Mouse (Mus musculus) ES-CJ7 (cell line): Measurements from ENCODE around the gene Sccpdh.
"Not testable (repeated sequence)": the region's sequence is repeated elsewhere in the genome, so short reads cannot be mapped to it uniquely, and the experiment has no call there.

Source experiments
- DNase-seq: peaks from one replicate; pipeline ENCODE4 v3.0.0; 2011; ENCODE audit warnings: low read depth, low spot score

The Sccpdh gene

GRCm38 (mm10) chr1:179668836-179669537, 977 bp downstream of the Sccpdh start:
- peak; percentile 20 for DNase-seq

GRCm38 (mm10) chr1:179674355-179674754, 6.3 kb downstream of the Sccpdh start:
- no peak for DNase-seq

- DNase-seq: peak; percentile 82
These were observed 9.0 kb downstream of the Sccpdh start for GRCm38 (mm10) chr1:179677031-179677430.

GRCm38 (mm10) chr1:179679326-179679725, 11.3 kb downstream of the Sccpdh start:
- DNase-seq: no peak

GRCm38 (mm10) chr1:179682753-179683152, 14.7 kb downstream of the Sccpdh start:
- DNase-seq: not testable (repeated sequence)

- DNase-seq: no peak
These were observed 18.3 kb downstream of the Sccpdh start for GRCm38 (mm10) chr1:179686348-179686747.

- DNase-seq: no peak
These were observed 18.8 kb downstream of the Sccpdh start for GRCm38 (mm10) chr1:179686781-179687180.

GRCm38 (mm10) chr1:179687305-179687704, 19.3 kb downstream of the Sccpdh start:
- no peak for DNase-seq

GRCm38 (mm10) chr1:179687966-179688365, 20.0 kb downstream of the Sccpdh start:
- no peak for DNase-seq

- DNase-seq: no peak
These were observed 20.4 kb downstream of the Sccpdh start for GRCm38 (mm10) chr1:179688415-179688814.

GRCm38 (mm10) chr1:179688914-179689313, 20.9 kb downstream of the Sccpdh start:
- DNase-seq: no peak

- DNase-seq: no peak
These were observed 21.5 kb downstream of the Sccpdh start for GRCm38 (mm10) chr1:179689479-179689878.

GRCm38 (mm10) chr1:179704150-179704549, 36.1 kb downstream of the Sccpdh start:
- no peak for DNase-seq

- no peak for DNase-seq
These were observed 37.1 kb downstream of the Sccpdh start for GRCm38 (mm10) chr1:179705154-179705553.

- no peak for DNase-seq
These were observed 41.4 kb downstream of the Sccpdh start for GRCm38 (mm10) chr1:179709390-179709789.

- no peak for DNase-seq
These were observed 42.7 kb downstream of the Sccpdh start for GRCm38 (mm10) chr1:179710739-179711138.

GRCm38 (mm10) chr1:179712658-179713057, 44.6 kb downstream of the Sccpdh start:
- DNase-seq: no peak

- DNase-seq: no peak
These were observed 45.4 kb downstream of the Sccpdh start for GRCm38 (mm10) chr1:179713367-179713766.

GRCm38 (mm10) chr1:179715289-179715688, 47.3 kb downstream of the Sccpdh start:
- not testable (repeated sequence) for DNase-seq

- no peak for DNase-seq
These were observed 47.8 kb downstream of the Sccpdh start for GRCm38 (mm10) chr1:179715786-179716185.

GRCm38 (mm10) chr1:179722811-179723469, 54.9 kb downstream of the Sccpdh start:
- DNase-seq: peak; percentile 55

GRCm38 (mm10) chr1:179728661-179729060, 60.7 kb downstream of the Sccpdh start:
- peak; percentile 69 for DNase-seq

- DNase-seq: no peak
These were observed 63.4 kb downstream of the Sccpdh start for GRCm38 (mm10) chr1:179731391-179731790.
